Mouse (Mus musculus) olfactory bulb, adult 2 months (tissue): ENCODE results near the gene Lrrk2.

Source experiments
- CTCF ChIP-seq: fragments of 200-500 bp; IDR thresholded peaks from 2 replicates; pipeline ENCODE4 v1.5.1; 2012; ENCODE audit warnings: low read depth, mild to moderate bottlenecking, low read length, moderate library complexity; ENCODE audit not compliant: insufficient read depth
- POLR2A ChIP-seq: fragments of 200-500 bp; IDR thresholded peaks from 2 replicates; pipeline ENCODE4 v1.6.1; 2012; ENCODE audit warnings: mild to moderate bottlenecking, low read depth, low read length, moderate library complexity; ENCODE audit not compliant: insufficient read depth

GRCm38 (mm10) chr15:91665530-91665929, 7.4 kb upstream of the Lrrk2 start:
- TF ChIP-seq POLR2A (no peak), CTCF (no peak)
